Mouse (Mus musculus) heart, adult 2 months (tissue): ENCODE measurements at regions not wholly inside any gene's neighbourhood (a gene's known extent, or its start where the extent isn't known, plus 50 kb on each side); places are given as distances from the start of the nearest gene placed in this dataset.

Experiments
- DNase-seq, 2 experiments: peaks; one replicate each; pipeline ENCODE4 v3.0.0; 2021
- H3K27ac ChIP-seq: fragments of 200-600 bp; 2 replicates; pipeline ENCODE4 v1.8.1; 2022
- H3K27me3 ChIP-seq: fragments of 200-500 bp; 2 replicates; pipeline ENCODE4 v1.6.1; 2012; ENCODE audit warnings: mild to moderate bottlenecking, low read length, inconsistent platforms, mixed read lengths; ENCODE audit not compliant: control insufficient read depth, insufficient read depth
- H3K36me3 ChIP-seq: fragments of 200-500 bp; 2 replicates; pipeline ENCODE4 v1.6.1; 2012; ENCODE audit warnings: low read length, inconsistent platforms; ENCODE audit not compliant: control insufficient read depth, insufficient read depth
- H3K4me1 ChIP-seq: fragments of 200-500 bp; 2 replicates; pipeline ENCODE4 v1.6.1; 2011; ENCODE audit warnings: low read length; ENCODE audit not compliant: control insufficient read depth, insufficient read depth
- H3K4me3 ChIP-seq: fragments of 200-600 bp; 2 replicates; pipeline ENCODE4 v1.8.1; 2022
- H3K79me2 ChIP-seq: fragments of 200-500 bp; replicated peaks from 2 replicates; pipeline ENCODE4 v1.6.1; 2012; ENCODE audit warnings: mild to moderate bottlenecking, inconsistent platforms, low read length, moderate library complexity, mixed read lengths; ENCODE audit not compliant: control insufficient read depth, insufficient read depth
- H3K9ac ChIP-seq: fragments of 200-500 bp; 2 replicates; pipeline ENCODE4 v1.6.1; 2012; ENCODE audit warnings: low read depth, mild to moderate bottlenecking, control low read depth, inconsistent platforms, low read length, mixed read lengths
- CTCF ChIP-seq: fragments of 200-600 bp; IDR thresholded peaks from 2 replicates; pipeline ENCODE4 v1.8.1; 2022; ENCODE audit warnings: antibody characterized with exemption, mild to moderate bottlenecking, moderate library complexity
- EP300 ChIP-seq: fragments of 200-500 bp; IDR thresholded peaks from 2 replicates; pipeline ENCODE4 v1.6.1; 2011; ENCODE audit warnings: low read depth, low read length, control low read depth; ENCODE audit not compliant: insufficient read depth
- POLR2A ChIP-seq: fragments of 200-500 bp; IDR thresholded peaks from 2 replicates; pipeline ENCODE4 v1.6.1; 2011; ENCODE audit warnings: mild to moderate bottlenecking, low read depth, low read length, control low read depth; ENCODE audit not compliant: insufficient read depth
- WGBS: fragments of 180-500 bp; shearing (Covaris S2); methylation state at CpG from one replicate; pipeline ENCODE4 v1.1.7; 2018; 5-methylcytosine and 5-hydroxymethylcytosine counted together
- intact Hi-C: fragments of 180-260 bp; cut with DNase I; formaldehyde crosslinking; loops from one replicate; pipeline ENCODE4 v1.15.1; 2025

DNA sequence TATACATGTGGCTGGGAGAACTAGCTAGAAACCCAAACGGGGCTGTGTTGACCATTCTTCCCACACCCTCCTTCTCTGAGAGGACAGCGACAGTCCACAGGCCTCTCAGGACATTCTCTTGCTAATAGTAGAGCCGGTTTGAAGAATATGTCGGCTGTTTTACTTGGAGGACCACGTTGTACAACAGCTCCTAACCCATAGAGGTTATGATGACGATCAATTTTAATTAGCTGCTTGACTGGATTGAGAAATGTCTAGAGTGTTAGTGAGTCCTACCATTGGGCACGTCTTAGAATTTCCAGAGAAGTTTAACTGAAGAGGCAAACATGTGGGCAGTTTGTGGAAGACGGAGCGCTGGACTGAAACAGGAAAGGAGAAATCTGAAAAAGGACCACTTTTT is 79.7 kb upstream of the Tmem132d start:
- H3K27ac ChIP-seq = no peak overlapping the region
- no peaks in the 10 kb centered on the region for H3K4me1 ChIP-seq
- no peak for DNase-seq
- no peaks in the 10 kb centered on the region for H3K27me3 ChIP-seq
- TF ChIP-seq POLR2A = no peak
- TF ChIP-seq EP300 = no peak
- no peak for TF ChIP-seq CTCF
- whole genome bisulfite sequencing = 79% methylated on average over 9 of the region's 9 CpGs
- no peak overlapping the region for H3K4me3 ChIP-seq
- H3K79me2 ChIP-seq = no peaks in the 10 kb centered on the region
- no peak overlapping the region for H3K9ac ChIP-seq
- no peaks in the 10 kb centered on the region for H3K36me3 ChIP-seq
- intact Hi-C loops = no loop called here

DNA sequence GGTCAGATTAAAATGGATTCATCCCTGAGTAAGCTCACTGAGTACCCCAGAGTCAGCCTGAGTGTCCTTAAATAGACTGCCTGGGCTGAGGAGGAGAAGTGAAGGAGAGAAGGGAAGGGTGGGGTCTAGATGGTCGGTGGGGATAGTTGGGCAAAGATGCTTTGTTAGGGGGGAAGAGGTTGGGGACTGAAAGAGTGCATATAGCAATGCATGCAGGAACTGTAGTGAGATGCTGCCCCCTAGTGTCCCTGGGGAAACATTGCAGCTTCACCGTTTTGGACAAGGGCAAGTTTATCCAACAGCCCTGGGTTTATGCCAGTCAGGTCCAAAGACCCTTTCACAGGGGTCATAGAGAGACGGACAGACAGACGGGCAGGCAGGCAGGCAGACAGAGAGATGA is 71.6 kb upstream of the Tmem132d start:
- H3K4me3 ChIP-seq = no peak overlapping the region
- peak in 1 of 2 experiments; percentile 6 for DNase-seq
- H3K4me1 ChIP-seq = no peaks in the 10 kb centered on the region
- no peak overlapping the region for H3K27ac ChIP-seq
- H3K27me3 ChIP-seq = no peaks in the 10 kb centered on the region
- no peak overlapping the region for H3K9ac ChIP-seq
- TF ChIP-seq CTCF (peak; percentile 84), EP300 (no peak)
- WGBS = 8% methylated on average over 4 of the region's 4 CpGs
- H3K79me2 ChIP-seq = no peaks in the 10 kb centered on the region
- H3K36me3 ChIP-seq = no peaks in the 10 kb centered on the region
- intact Hi-C loops = no loop called here

DNA sequence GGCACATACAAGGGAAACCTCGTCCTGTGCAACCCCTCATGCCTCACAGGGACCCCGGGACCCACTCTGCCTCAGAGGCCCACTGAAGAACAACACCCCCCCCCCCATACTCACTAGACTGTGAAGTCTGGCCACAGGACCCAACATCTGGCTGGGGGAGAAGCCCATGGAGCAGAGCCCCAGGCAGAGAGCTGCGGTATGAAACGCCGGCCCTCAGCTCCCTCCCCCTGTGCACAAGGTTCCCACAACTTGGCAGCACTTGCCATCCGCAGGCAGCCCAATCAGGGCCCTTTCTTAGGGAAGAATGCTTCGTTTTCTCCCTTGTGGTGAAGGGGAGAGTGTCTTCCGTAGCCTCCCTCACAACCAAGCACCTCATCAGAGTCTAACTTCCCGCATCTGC is 66.6 kb upstream of the Tmem132d start:
- Histone ChIP-seq H3K36me3 (no peaks in the 10 kb centered on the region), H3K4me3 (no peak overlapping the region), H3K27me3 (no peaks in the 10 kb centered on the region), H3K27ac (no peak overlapping the region), H3K4me1 (no peaks in the 10 kb centered on the region), H3K79me2 (no peaks in the 10 kb centered on the region), H3K9ac (no peak overlapping the region)
- no peak for DNase-seq
- TF ChIP-seq CTCF = no peak
- no peak for TF ChIP-seq POLR2A
- no peak for TF ChIP-seq EP300
- 44% methylated on average over 9 of the region's 9 CpGs for WGBS
- intact Hi-C loops = no loop called here

GRCm38 (mm10) chr5:128499033-128499432 is 66.2 kb upstream of the Tmem132d start:
- 55% methylated on average over 5 of the region's 5 CpGs for WGBS
- Histone ChIP-seq H3K79me2 (no peaks in the 10 kb centered on the region), H3K27me3 (no peaks in the 10 kb centered on the region), H3K4me1 (no peaks in the 10 kb centered on the region), H3K27ac (no peak overlapping the region), H3K4me3 (no peak overlapping the region), H3K36me3 (no peaks in the 10 kb centered on the region), H3K9ac (no peak overlapping the region)
- TF ChIP-seq CTCF (peak; percentile 22; the same call in 1 of the 2 replicates), POLR2A (no peak)
- DNase-seq = no peak
- intact Hi-C loops = no loop called here

GRCm38 (mm10) chr5:128492541-128492940 is 59.7 kb upstream of the Tmem132d start:
- intact Hi-C loops = no loop called here
- H3K9ac ChIP-seq = no peak overlapping the region
- H3K79me2 ChIP-seq = no peaks in the 10 kb centered on the region
- no peak overlapping the region for H3K4me3 ChIP-seq
- H3K27me3 ChIP-seq = no peaks in the 10 kb centered on the region
- H3K4me1 ChIP-seq = no peaks in the 10 kb centered on the region
- TF ChIP-seq POLR2A = no peak
- TF ChIP-seq EP300 = no peak
- TF ChIP-seq CTCF = no peak
- 78% methylated on average over 5 of the region's 5 CpGs for WGBS
- H3K27ac ChIP-seq = no peak overlapping the region
- no peak for DNase-seq
- no peaks in the 10 kb centered on the region for H3K36me3 ChIP-seq

- no peaks in the 10 kb centered on the region for H3K27me3 ChIP-seq
- TF ChIP-seq CTCF (peak; percentile 49), POLR2A (no peak)
- no peak overlapping the region for H3K27ac ChIP-seq
- intact Hi-C loops = no loop called here
- 30% methylated on average over 9 of the region's 9 CpGs for WGBS
- H3K36me3 ChIP-seq = no peaks in the 10 kb centered on the region
- no peak overlapping the region for H3K9ac ChIP-seq
- H3K4me1 ChIP-seq = no peaks in the 10 kb centered on the region
- H3K4me3 ChIP-seq = no peak overlapping the region
- H3K79me2 ChIP-seq = no peaks in the 10 kb centered on the region
- no peak for DNase-seq
These were observed 58.3 kb upstream of the Tmem132d start for GRCm38 (mm10) chr5:128491155-128491554.
